In the genomic region with DNA sequence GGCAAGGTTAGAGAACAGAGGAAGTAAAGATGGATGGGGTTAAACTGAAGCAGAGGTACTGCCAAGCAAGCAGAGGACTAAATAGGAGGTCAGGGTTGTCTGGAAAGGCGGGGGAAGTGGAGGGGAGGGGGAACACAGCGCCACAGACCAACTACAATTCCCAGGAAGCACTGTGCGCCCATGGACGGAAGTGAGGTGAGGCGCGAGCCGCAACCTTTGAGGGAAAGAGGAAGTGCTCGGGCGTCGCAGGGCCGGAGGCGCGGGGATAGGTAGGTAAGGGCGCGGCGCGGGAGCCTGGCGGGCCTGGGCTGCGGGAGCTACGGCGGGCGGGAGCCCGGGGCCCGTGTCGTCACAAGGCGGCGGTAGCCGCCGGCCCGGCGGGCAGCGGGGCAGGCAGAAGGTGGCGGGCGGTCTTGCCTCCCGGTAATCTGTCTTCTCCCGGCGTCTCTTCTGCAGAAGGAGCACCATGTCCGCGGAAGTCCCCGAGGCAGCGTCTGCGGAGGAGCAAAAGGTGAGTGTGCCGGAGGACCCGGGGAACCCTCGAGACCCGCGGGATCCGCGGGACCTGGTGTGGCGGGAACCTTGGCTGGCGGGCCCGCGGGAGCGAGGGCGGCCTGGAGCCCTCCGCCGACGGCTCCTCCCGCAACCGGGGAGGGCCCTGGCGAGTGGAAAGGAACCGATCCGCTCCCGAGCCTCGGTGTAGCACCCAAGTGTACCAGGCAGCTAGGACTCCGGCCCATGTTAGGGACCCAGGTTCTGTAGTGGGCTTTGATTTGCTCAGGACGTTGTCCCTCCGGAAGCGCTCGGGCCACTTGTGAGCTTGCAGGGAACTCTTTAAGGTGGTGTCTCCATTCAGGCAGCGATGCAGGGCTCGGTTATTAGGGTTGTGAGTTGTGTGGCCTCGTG, we compare ENCODE assay signal across 8 mouse cellular contexts. TPM values are rescaled to one million over a fixed set of nuclear protein-coding genes. Genes with fewer than 3 reads are reported as not detected.
DNase-seq lines count a peak whose midpoint lies in the region; ATAC-seq lines count a peak whose summit lies in the region.

A gene (plus strand): TSS at position 164 of the 906 bp plus-strand sequence.

- peak; percentile 87 for DNase-seq in adipocyte (ENCODE audit: low spot score)
- peak; percentile 97 for DNase-seq in embryo, embryonic 10 days (ENCODE audit: low spot score)
- peak; percentile 82 for DNase-seq in gastrocnemius, postnatal 14 days
- peak; percentile 82 to 89 for DNase-seq in left cerebral cortex, postnatal 10 days (ENCODE audit: extremely low spot score in 1 of 2, low spot score in 2 of 2)
- peak; percentile 88 for DNase-seq in right cerebral cortex, postnatal 25 days
- DNase-seq in urinary bladder, postnatal 4 days (ENCODE audit: low spot score in 2 of 2): peak; percentile 74 to 76

- intact Hi-C loops in gastrocnemius, postnatal 14 days (cut with DNase I; ENCODE audit: low total_unique reads): no loop called here
- intact Hi-C loops in left cerebral cortex, postnatal 10 days (cut with DNase I): loop anchor here (5.0 kb wide), 1 partner anchor 130 kb away; no protein-coding TSS in a partner anchor

- peak; percentile 97 for ATAC-seq in inflammation-experienced regulatory T-cells, adult 6 months
- peak; percentile 92 for ATAC-seq in megakaryocyte-erythroid progenitor cell, adult 5-6 weeks (replicated peaks; ENCODE audit: low FRiP score, low TSS enrichment, poor library complexity, severe bottlenecking)

RNA-seq across cellular contexts. Expression of the gene that starts here (rescaled TPM):
- 100 to 1,000 TPM; 117 to 122 TPM for total RNA-seq in gastrocnemius, postnatal 14 days (2021)
- polyA plus RNA-seq in inflammation-experienced regulatory T-cells, adult 6 months (2017; shearing (Covaris generic)): 100 to 1,000 TPM; 284 to 467 (median 368) TPM
- total RNA-seq in left cerebral cortex, postnatal 10 days (2021): 100 to 1,000 TPM; 187 to 198 TPM
- 180 and 239 TPM in 2 replicates for total RNA-seq in megakaryocyte-erythroid progenitor cell, adult 5-6 weeks (2014; fragmentation: Nextera tagmentation)
- total RNA-seq in megakaryocyte-erythroid progenitor cell, adult 5-6 weeks (2017): 112 and 152 TPM in 2 replicates

Comparison
In these comparisons a context has a peak if more than half of its experiments do, and no peak if none do; other contexts are left out.
1. Peak in every context shown above with its lines: DNase-seq and ATAC-seq.